17 mouse cellular contexts compared by ENCODE assay signal in the genomic region with DNA sequence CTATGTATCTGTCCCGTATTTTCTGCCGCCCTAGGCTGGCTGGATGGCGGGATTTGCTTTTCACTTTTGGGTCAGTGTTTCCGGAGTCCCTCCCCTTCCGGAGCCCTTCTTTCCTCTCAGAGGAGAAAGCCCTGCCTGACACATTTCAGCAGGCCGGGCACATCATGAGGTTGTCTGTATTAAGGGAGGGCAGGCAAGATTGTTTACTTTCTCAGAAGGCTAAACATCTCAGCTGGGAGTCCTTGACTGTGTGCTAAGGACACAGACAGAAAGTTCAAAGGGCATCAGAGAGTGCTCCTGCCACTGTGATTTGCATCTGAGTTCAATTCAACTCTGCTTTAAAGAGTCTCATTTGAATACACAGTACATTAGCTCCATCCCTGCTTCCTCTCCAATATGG.
DNase-seq lines count a peak whose midpoint lies in the region; ATAC-seq and TF ChIP-seq lines count a peak whose summit lies in the region.
"Had no signal": no experiment of that assay in that cellular context is flagged by ENCODE, and none has a peak within 500 bp of the region (broad histone marks: within the 10 kb centered on the region; RNA-seq: fewer than 3 reads in every experiment).

No protein-coding gene starts in this region.

- H3K4me2 ChIP-seq in kidney, embryonic 16.5 days (replicated peaks; ENCODE audit: low read depth, low read length), result no peak overlapping the region
- H3K4me2 ChIP-seq in hindbrain, embryonic 13.5 days, result no peak overlapping the region
- H3K4me2 ChIP-seq: embryonic facial prominence, embryonic 15.5 days; heart, embryonic 13.5 days; intestine, embryonic 15.5 days; neural tube, embryonic 13.5 days had no signal

- no peak overlapping the region for H3K4me3 ChIP-seq in kidney, embryonic 16.5 days (ENCODE audit: low read length)
- no peak overlapping the region for H3K4me3 ChIP-seq in hindbrain, embryonic 13.5 days
- H3K4me3 ChIP-seq: embryonic facial prominence, embryonic 15.5 days; heart, embryonic 13.5 days; intestine, embryonic 15.5 days; neural tube, embryonic 13.5 days had no signal

- no peak for TF ChIP-seq POLR2A in brain, embryonic 14.5 days (IDR thresholded peaks at IDR 0.05; ENCODE audit: borderline replicate concordance, extremely low read depth, insufficient read depth, insufficient read length, poor library complexity, severe bottlenecking)

- ATAC-seq in kidney, embryonic 16.5 days (ENCODE audit: low FRiP score, low TSS enrichment), result peak; percentile 70; the same call in 1 of the 2 replicates
- ATAC-seq in hindbrain, embryonic 13.5 days (ENCODE audit: low FRiP score), result peak; percentile 17; the same call in 1 of the 2 replicates
- ATAC-seq: intestine, embryonic 15.5 days had no signal

- H3K27ac ChIP-seq in kidney, embryonic 16.5 days (ENCODE audit: low read length), result no peak overlapping the region; the same call in 1 of the 2 replicates
- peak overlapping the region; percentile 61 for H3K27ac ChIP-seq in hindbrain, embryonic 13.5 days
- H3K27ac ChIP-seq: embryonic facial prominence, embryonic 15.5 days; heart, embryonic 13.5 days; intestine, embryonic 15.5 days; neural tube, embryonic 13.5 days had no signal

- H3K27me3 ChIP-seq in kidney, embryonic 16.5 days (ENCODE audit: insufficient read depth, low read length), result peaks cover 12% of the 10 kb centered on the region; the same call in 1 of the 2 replicates
- H3K27me3 ChIP-seq in hindbrain, embryonic 13.5 days, result no peaks in the 10 kb centered on the region
- H3K27me3 ChIP-seq: embryonic facial prominence, embryonic 15.5 days; heart, embryonic 13.5 days; intestine, embryonic 15.5 days; neural tube, embryonic 13.5 days had no signal

- no peak for DNase-seq in kidney, adult 18-20 months
- peak; percentile 78 for DNase-seq in ES-CJ7 (ENCODE audit: low read depth, low spot score)
- DNase-seq in brain, embryonic 14.5 days (ENCODE audit: low read depth), result peak; percentile 39
- DNase-seq in heart, adult 18-20 months, result no peak
- DNase-seq in cerebellum, adult 9-10 months, result no peak
- DNase-seq in adrenal gland, adult (ENCODE audit: inconsistent age in 2 of 2, low spot score in 1 of 2), result no peak
- DNase-seq: cerebellum, adult 8-10 months; kidney, postnatal 25 days; liver; spleen, adult 18-20 months; thymus, postnatal 4 days had no signal

- no peak overlapping the region for H3K9ac ChIP-seq in kidney, embryonic 16.5 days (replicated peaks; ENCODE audit: low read length)
- H3K9ac ChIP-seq in hindbrain, embryonic 13.5 days, result no peak overlapping the region
- H3K9ac ChIP-seq: embryonic facial prominence, embryonic 15.5 days; heart, embryonic 13.5 days; intestine, embryonic 15.5 days; neural tube, embryonic 13.5 days had no signal

- no peak for TF ChIP-seq CTCF in brain, embryonic 14.5 days (IDR thresholded peaks at IDR 0.05; ENCODE audit: borderline replicate concordance, extremely low read depth, insufficient read depth, insufficient read length)

- H3K36me3 ChIP-seq in kidney, embryonic 16.5 days (ENCODE audit: insufficient read depth, low read length), result no peaks in the 10 kb centered on the region
- no peaks in the 10 kb centered on the region for H3K36me3 ChIP-seq in hindbrain, embryonic 13.5 days
- H3K36me3 ChIP-seq: embryonic facial prominence, embryonic 15.5 days; heart, embryonic 13.5 days; intestine, embryonic 15.5 days; neural tube, embryonic 13.5 days had no signal

- 39% methylated on average over 6 of the region's 6 CpGs for WGBS in kidney, embryonic 16.5 days
- WGBS in hindbrain, embryonic 13.5 days, result 35% methylated on average over 6 of the region's 6 CpGs

- no peaks in the 10 kb centered on the region for H3K9me3 ChIP-seq in kidney, embryonic 16.5 days (ENCODE audit: low read length)
- no peaks in the 10 kb centered on the region for H3K9me3 ChIP-seq in hindbrain, embryonic 13.5 days
- H3K9me3 ChIP-seq: embryonic facial prominence, embryonic 15.5 days; heart, embryonic 13.5 days; intestine, embryonic 15.5 days; neural tube, embryonic 13.5 days had no signal

- H3K4me1 ChIP-seq in kidney, embryonic 16.5 days (ENCODE audit: insufficient read depth, low read length), result no peaks in the 10 kb centered on the region
- peaks cover 21% of the 10 kb centered on the region for H3K4me1 ChIP-seq in hindbrain, embryonic 13.5 days (replicated peaks)
- H3K4me1 ChIP-seq: intestine, embryonic 15.5 days had no signal

Comparison
In these comparisons a context has a peak if more than half of its experiments do, and no peak if none do; other contexts are left out.
1. DNase-seq: peak in ES-CJ7 (single experiment) and brain, embryonic 14.5 days (single experiment); none in kidney, adult 18-20 months (single experiment), heart, adult 18-20 months (0 of 2), cerebellum, adult 9-10 months (single experiment) and adrenal gland, adult (0 of 2).